Mouse (Mus musculus): Measurements from ENCODE around the gene Lalba. TPM values are rescaled to one million over a fixed set of nuclear protein-coding genes. Genes with fewer than 3 reads are reported as not detected.

Lalba gene
- polyA plus RNA-seq (2017; shearing (Covaris generic)), result not detected

GRCm38 (mm10) chr15:98482701-98483100 is at the start of gene Lalba:
Gene Lalba (minus strand): TSS chr15:98482721.

GRCm38 (mm10) chr15:98492102-98492501 is 9.6 kb upstream of the Lalba start, which contains the start of gene Olfr279:
Gene Olfr279 (plus strand): TSS chr15:98492402.

GRCm38 (mm10) chr15:98469596-98469995 is 12.9 kb downstream of the Lalba start, which contains the start of gene OR5BS1P:
Gene OR5BS1P (plus strand): TSS chr15:98469896.

GRCm38 (mm10) chr15:98452288-98452687 is 30.2 kb downstream of the Lalba start, which contains the start of gene Olfr281:
Gene Olfr281 (plus strand): TSS chr15:98452588.

GRCm38 (mm10) chr15:98430925-98431324 is 51.6 kb downstream of the Lalba start, which contains the start of gene Olfr282:
Gene Olfr282 (plus strand): TSS chr15:98431225.

Other genes with a start within 250 kb of the Lalba start
- 0.10 TPM for gene Olfr286, start 248.3 kb downstream of the Lalba start, polyA plus RNA-seq (2017; shearing (Covaris generic))
- not detected for gene H1fnt, start 225.4 kb downstream of the Lalba start, polyA plus RNA-seq (2017; shearing (Covaris generic))
- gene Zfp641, start 186.6 kb downstream of the Lalba start, polyA plus RNA-seq (2017; shearing (Covaris generic)), result not detected
- gene Olfr285, start 165.4 kb downstream of the Lalba start, polyA plus RNA-seq (2017; shearing (Covaris generic)), result not detected
- not detected for gene Olfr284, start 141.7 kb downstream of the Lalba start, polyA plus RNA-seq (2017; shearing (Covaris generic))
- not detected for gene Olfr283, start 101.8 kb downstream of the Lalba start, polyA plus RNA-seq (2017; shearing (Covaris generic))
- not detected for gene Olfr282, start 51.5 kb downstream of the Lalba start, polyA plus RNA-seq (2017; shearing (Covaris generic))
- not detected for gene Olfr281, start 30.1 kb downstream of the Lalba start, polyA plus RNA-seq (2017; shearing (Covaris generic))
- not detected for gene OR5BS1P, start 12.8 kb downstream of the Lalba start, polyA plus RNA-seq (2017; shearing (Covaris generic))
- gene Olfr279, start 9.7 kb upstream of the Lalba start, polyA plus RNA-seq (2017; shearing (Covaris generic)), result not detected
- 35.0 TPM for gene Kansl2, start 51.5 kb upstream of the Lalba start, polyA plus RNA-seq (2017; shearing (Covaris generic))
- 86.3 TPM for gene Ccnt1, start 88.2 kb upstream of the Lalba start, polyA plus RNA-seq (2017; shearing (Covaris generic))
- gene 4930415O20Rik, start 88.3 kb upstream of the Lalba start, polyA plus RNA-seq (2017; shearing (Covaris generic)), result not detected
- gene Adcy6, start 127.4 kb upstream of the Lalba start, polyA plus RNA-seq (2017; shearing (Covaris generic)), result 4.7 TPM
- gene Cacnb3, start 148.1 kb upstream of the Lalba start, polyA plus RNA-seq (2017; shearing (Covaris generic)), result 0.11 TPM
- 32.3 TPM for gene Ddx23, start 180.2 kb upstream of the Lalba start, polyA plus RNA-seq (2017; shearing (Covaris generic))
- gene Rnd1, start 194.7 kb upstream of the Lalba start, polyA plus RNA-seq (2017; shearing (Covaris generic)), result 1.6 TPM
- not detected for gene Ccdc65, start 225.5 kb upstream of the Lalba start, polyA plus RNA-seq (2017; shearing (Covaris generic))
- gene Fkbp11, start 245.5 kb upstream of the Lalba start, polyA plus RNA-seq (2017; shearing (Covaris generic)), result 0.24 TPM